Mouse (Mus musculus): Measurements from ENCODE around the gene H2-Ab1. TPM values are rescaled to one million over a fixed set of nuclear protein-coding genes. Genes with fewer than 3 reads are reported as not detected.

The H2-Ab1 gene
- polyA plus RNA-seq, 1 experiment, result 175 TPM

DNA sequence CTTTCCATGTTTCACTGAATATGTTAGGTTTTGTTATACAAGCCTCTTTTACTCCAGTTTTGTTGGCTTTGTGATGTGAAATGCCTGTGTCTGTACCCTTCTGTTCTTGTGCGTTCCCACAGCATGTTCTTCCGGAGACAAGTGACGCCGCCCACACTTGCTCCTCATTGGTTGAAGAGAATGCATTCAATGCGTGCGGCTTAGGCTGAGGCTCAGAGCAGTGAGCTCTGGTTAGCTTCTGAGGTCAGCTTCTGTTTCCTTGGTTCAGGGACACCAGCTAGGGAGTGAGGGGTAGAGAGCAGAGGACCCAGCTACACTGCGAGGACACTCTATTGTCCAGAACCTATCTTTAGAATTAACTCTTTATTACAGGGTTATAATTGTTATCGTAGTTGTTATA is 34.1 kb downstream of the H2-Ab1 start:
- TF ChIP-seq POLR2A (IDR thresholded peaks at IDR 0.05; ENCODE audit: borderline replicate concordance, control insufficient read depth, low read depth, low read length) (no peak; the same call in 1 of the 2 replicates), CTCF (IDR thresholded peaks at IDR 0.05; ENCODE audit: control insufficient read depth, insufficient read depth, low read length) (no peak)
- no peaks in the 10 kb centered on the region; the same call in 1 of the 2 replicates for H3K4me1 ChIP-seq (ENCODE audit: control insufficient read depth, insufficient read depth, low read length)
- no peak overlapping the region for H3K27ac ChIP-seq (ENCODE audit: control insufficient read depth, insufficient read depth, low read depth, low read length, poor library complexity)
- 15% methylated on average over 8 of the region's 8 CpGs for WGBS
- no peak overlapping the region for H3K4me3 ChIP-seq (replicated peaks; ENCODE audit: control insufficient read depth, low read depth, low read length)

DNA sequence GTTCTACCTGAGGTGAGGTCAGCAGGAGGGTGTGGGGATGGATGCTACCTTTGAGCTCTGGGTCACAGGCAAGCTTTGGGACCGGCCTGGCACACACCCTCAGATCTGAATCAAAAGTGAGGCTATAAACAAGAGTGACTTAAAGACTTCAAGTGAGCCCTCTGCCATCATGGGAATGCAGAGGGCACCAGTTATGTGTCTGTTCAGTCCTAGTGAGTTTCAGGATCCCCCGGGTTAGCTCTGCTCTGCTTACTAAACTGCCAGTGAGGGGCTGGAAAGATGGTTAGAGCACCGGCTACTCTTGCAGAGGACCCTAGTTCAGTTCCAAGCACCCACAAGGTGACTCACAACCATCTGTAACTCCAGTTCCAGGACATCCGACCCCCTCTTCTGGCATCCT is 35.1 kb downstream of the H2-Ab1 start:
- WGBS, result 87% methylated on average over 4 of the region's 4 CpGs
- no peak for TF ChIP-seq POLR2A (IDR thresholded peaks at IDR 0.05; ENCODE audit: borderline replicate concordance, control insufficient read depth, low read depth, low read length)
- Histone ChIP-seq H3K4me1 (ENCODE audit: control insufficient read depth, insufficient read depth, low read length) (no peaks in the 10 kb centered on the region; the same call in 1 of the 2 replicates), H3K4me3 (replicated peaks; ENCODE audit: control insufficient read depth, low read depth, low read length) (no peak overlapping the region), H3K27ac (ENCODE audit: control insufficient read depth, insufficient read depth, low read depth, low read length, poor library complexity) (peak overlapping the region; percentile 4; the same call in 1 of the 2 replicates)

DNA sequence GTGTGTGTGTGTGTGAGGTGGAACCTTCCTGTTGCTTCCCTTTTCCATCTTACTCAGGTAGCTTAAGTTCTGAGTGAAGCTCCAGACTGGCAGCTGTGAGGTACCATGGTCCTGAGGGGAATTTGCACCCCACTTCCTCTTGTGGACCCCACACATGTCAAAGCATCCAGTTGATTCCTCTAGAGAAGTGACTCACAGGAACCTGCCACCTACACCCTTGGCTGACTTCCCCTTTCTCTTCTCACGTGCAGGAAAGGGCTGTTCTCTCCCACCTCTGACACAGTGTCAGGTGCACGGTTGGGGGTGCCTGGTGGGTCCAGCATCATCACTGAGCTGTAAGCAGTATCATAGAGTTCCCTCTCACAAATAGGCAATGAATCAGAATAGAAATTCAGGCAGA is 36.0 kb downstream of the H2-Ab1 start:
- no peaks in the 10 kb centered on the region; the same call in 1 of the 2 replicates for H3K4me1 ChIP-seq (ENCODE audit: control insufficient read depth, insufficient read depth, low read length)
- TF ChIP-seq POLR2A (IDR thresholded peaks at IDR 0.05; ENCODE audit: borderline replicate concordance, control insufficient read depth, low read depth, low read length), result no peak
- no peak for TF ChIP-seq CTCF (IDR thresholded peaks at IDR 0.05; ENCODE audit: control insufficient read depth, insufficient read depth, low read length)
- peak overlapping the region; percentile 36; the same call in 1 of the 2 replicates for H3K27ac ChIP-seq (ENCODE audit: control insufficient read depth, insufficient read depth, low read depth, low read length, poor library complexity)
- no peak overlapping the region for H3K4me3 ChIP-seq (replicated peaks; ENCODE audit: control insufficient read depth, low read depth, low read length)
- 2% methylated on average over 2 of the region's 2 CpGs for WGBS

DNA sequence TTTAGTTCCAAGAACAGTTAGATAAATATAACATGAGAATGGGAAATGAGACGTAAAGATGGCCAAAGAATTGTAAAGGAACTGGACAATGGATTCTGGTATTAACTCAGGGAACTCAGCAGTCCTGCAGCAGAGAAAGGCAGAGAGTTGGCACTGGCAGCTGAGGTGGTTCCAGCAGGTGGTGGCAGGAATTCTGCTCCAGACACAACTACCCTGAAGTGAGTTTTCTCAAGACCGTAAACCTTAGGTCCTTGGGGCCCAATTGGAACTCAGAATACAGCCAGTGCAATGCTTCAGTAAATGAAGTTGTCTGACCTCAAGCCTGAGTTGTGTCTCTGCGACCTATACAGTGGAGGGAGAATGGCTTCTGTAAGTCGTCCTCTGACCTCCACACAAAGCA is 36.8 kb downstream of the H2-Ab1 start:
- no peak for TF ChIP-seq POLR2A (IDR thresholded peaks at IDR 0.05; ENCODE audit: borderline replicate concordance, control insufficient read depth, low read depth, low read length)
- TF ChIP-seq CTCF (IDR thresholded peaks at IDR 0.05; ENCODE audit: control insufficient read depth, insufficient read depth, low read length), result no peak
- Histone ChIP-seq H3K4me3 (replicated peaks; ENCODE audit: control insufficient read depth, low read depth, low read length) (no peak overlapping the region), H3K4me1 (ENCODE audit: control insufficient read depth, insufficient read depth, low read length) (no peaks in the 10 kb centered on the region; the same call in 1 of the 2 replicates), H3K27ac (ENCODE audit: control insufficient read depth, insufficient read depth, low read depth, low read length, poor library complexity) (no peak overlapping the region)
- WGBS, result 77% methylated on average over 4 of the region's 4 CpGs

DNA sequence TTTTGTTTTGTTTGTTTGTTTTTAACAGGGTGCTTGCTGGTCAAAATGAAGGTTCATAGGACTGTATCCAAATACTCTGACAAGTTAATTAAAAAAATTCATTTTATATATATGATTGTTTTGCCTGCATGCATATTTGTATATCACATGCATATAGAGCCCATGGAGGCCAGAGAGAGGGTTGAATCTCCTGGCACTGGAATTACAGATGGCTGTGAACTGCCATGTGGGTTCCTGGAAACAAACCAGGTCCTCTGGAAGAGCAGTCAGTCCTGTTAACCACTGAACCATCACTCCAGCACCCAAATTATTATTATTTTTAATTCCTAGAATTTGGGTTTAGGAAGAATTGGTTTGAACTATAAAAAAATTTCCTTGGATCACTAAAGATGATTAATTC is 37.8 kb downstream of the H2-Ab1 start:
- Histone ChIP-seq H3K4me3 (replicated peaks; ENCODE audit: control insufficient read depth, low read depth, low read length) (no peak overlapping the region), H3K4me1 (ENCODE audit: control insufficient read depth, insufficient read depth, low read length) (no peaks in the 10 kb centered on the region; the same call in 1 of the 2 replicates), H3K27ac (ENCODE audit: control insufficient read depth, insufficient read depth, low read depth, low read length, poor library complexity) (peak overlapping the region; percentile 25; the same call in 1 of the 2 replicates)
- TF ChIP-seq CTCF (IDR thresholded peaks at IDR 0.05; ENCODE audit: control insufficient read depth, insufficient read depth, low read length) (no peak), POLR2A (IDR thresholded peaks at IDR 0.05; ENCODE audit: borderline replicate concordance, control insufficient read depth, low read depth, low read length) (no peak)

DNA sequence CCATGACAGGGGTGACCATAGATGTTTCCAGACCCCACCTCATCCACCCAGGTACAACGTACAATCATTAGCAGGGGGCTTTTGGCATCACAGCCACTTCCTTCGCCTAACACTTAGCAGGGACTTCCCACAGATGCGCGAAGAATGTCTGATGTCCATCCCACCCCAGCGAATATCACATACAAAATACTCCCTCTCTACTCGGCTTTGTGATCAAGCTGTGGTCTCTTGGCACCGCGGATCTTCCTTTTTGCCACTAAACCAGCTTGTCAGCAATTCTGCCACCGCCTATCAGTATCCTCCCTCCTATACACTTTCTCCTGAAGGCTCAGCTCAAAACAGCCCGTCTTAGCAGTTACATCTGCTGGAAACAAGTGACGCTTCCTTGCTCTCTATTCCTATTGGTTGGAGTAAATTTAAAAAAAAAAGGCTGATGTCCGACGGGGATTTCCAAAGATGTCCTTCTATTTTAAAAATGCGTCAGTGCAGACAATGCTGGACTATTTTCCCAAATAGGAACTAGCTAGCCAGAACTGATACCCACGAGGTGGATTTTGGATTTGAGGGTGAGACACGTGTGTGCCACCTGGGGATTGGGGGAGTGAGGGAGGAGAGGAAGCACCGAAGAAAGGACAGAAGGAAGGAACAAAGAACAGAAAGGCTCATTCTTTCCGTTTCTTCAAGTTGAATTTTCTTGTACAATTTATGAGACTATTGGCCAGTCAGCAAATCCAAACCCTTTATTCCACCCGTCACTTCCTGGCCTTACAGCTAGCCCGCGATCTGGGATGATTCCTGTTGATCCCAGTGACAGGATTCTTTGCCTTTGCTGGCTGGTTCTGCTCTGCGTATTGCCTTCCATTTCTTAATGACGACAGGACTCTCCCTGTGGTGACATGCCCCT is 38.7 kb downstream of the H2-Ab1 start:
- H3K4me3 ChIP-seq (replicated peaks; ENCODE audit: control insufficient read depth, low read depth, low read length), result peak overlapping the region; percentile 41
- peaks cover 1% of the 10 kb centered on the region; the same call in 1 of the 2 replicates for H3K4me1 ChIP-seq (ENCODE audit: control insufficient read depth, insufficient read depth, low read length)
- 27% methylated on average over 23 of the region's 23 CpGs for WGBS
- H3K27ac ChIP-seq (ENCODE audit: control insufficient read depth, insufficient read depth, low read depth, low read length, poor library complexity), result peak overlapping the region; percentile 59
- no peak for TF ChIP-seq CTCF (IDR thresholded peaks at IDR 0.05; ENCODE audit: control insufficient read depth, insufficient read depth, low read length)
- TF ChIP-seq POLR2A (IDR thresholded peaks at IDR 0.05; ENCODE audit: borderline replicate concordance, control insufficient read depth, low read depth, low read length), result no peak

DNA sequence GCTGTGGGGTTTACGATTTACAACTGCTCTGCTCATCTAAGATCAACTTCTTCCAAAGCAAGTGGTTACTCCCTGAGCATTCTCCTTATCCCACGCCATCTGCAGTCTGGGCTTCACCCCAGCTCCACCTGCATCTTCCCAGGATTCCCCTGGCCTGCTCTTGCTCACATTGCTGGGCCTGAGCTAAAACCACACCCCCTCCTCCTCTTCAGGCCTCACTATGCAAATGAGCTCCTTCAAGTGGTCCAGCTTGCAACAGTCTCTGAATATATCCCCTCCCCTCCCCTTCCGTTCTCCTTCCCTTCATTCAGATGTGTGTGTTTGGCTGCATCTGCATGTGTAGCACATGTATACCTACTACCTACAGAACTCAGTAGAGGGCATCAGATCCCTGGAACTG is 41.9 kb downstream of the H2-Ab1 start:
- TF ChIP-seq POLR2A (IDR thresholded peaks at IDR 0.05; ENCODE audit: borderline replicate concordance, control insufficient read depth, low read depth, low read length) (no peak), CTCF (IDR thresholded peaks at IDR 0.05; ENCODE audit: control insufficient read depth, insufficient read depth, low read length) (no peak)
- Histone ChIP-seq H3K27ac (ENCODE audit: control insufficient read depth, insufficient read depth, low read depth, low read length, poor library complexity) (no peak overlapping the region; the same call in 1 of the 2 replicates), H3K4me3 (replicated peaks; ENCODE audit: control insufficient read depth, low read depth, low read length) (no peak overlapping the region), H3K4me1 (ENCODE audit: control insufficient read depth, insufficient read depth, low read length) (peaks cover 1% of the 10 kb centered on the region; the same call in 1 of the 2 replicates)
- 70% methylated on average over 3 of the region's 3 CpGs for WGBS

DNA sequence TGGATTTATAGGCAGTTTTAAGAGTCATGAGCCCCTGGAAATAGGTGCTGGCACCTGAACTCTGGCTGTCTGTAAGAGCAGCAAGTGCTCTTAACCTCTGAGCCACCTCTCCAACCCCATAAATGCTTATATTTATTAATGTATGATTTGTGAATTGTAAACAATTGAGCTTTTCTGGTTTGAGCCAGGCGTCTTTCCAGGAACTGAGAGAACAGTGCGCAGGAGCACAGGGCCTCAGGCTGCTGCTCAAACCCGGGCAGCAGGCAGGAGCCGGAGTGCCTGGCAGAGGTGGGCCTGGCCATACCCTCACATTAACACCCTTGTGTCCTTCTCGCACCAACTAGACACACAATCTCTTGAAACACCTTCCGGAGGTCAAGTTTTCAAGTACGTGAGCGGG is 42.6 kb downstream of the H2-Ab1 start:
- H3K27ac ChIP-seq (ENCODE audit: control insufficient read depth, insufficient read depth, low read depth, low read length, poor library complexity), result 0 out of 2 replicates have a peak overlapping the region, but pooled peaks have one; percentile 40
- 90% methylated on average over 8 of the region's 8 CpGs for WGBS
- no peak for TF ChIP-seq CTCF (IDR thresholded peaks at IDR 0.05; ENCODE audit: control insufficient read depth, insufficient read depth, low read length)
- TF ChIP-seq POLR2A (IDR thresholded peaks at IDR 0.05; ENCODE audit: borderline replicate concordance, control insufficient read depth, low read depth, low read length), result no peak
- no peak overlapping the region for H3K4me3 ChIP-seq (replicated peaks; ENCODE audit: control insufficient read depth, low read depth, low read length)
- H3K4me1 ChIP-seq (ENCODE audit: control insufficient read depth, insufficient read depth, low read length), result peaks cover 1% of the 10 kb centered on the region; the same call in 1 of the 2 replicates

Measured in bone marrow, adult 2 months (tissue).